Mouse (Mus musculus) ES-E14 (cell line): ENCODE results near the gene Bhlhe40. TPM values are rescaled to one million over a fixed set of nuclear protein-coding genes. Genes with fewer than 3 reads are reported as not detected.

ENCODE experiments used
- DNase-seq: peaks from one replicate; pipeline ENCODE4 v3.0.0-alpha.2; 2013; ENCODE audit warnings: low read depth, low spot score
- H3K27ac ChIP-seq: 2 replicates; pipeline ENCODE4 v1.5.1; 2012; ENCODE audit warnings: low read depth, mild to moderate bottlenecking, low read length, moderate library complexity, mixed read lengths; ENCODE audit not compliant: poor library complexity, insufficient read depth, severe bottlenecking
- H3K36me3 ChIP-seq: 2 replicates; pipeline ENCODE4 v1.6.1; 2012; ENCODE audit warnings: mild to moderate bottlenecking, low read length, moderate library complexity, mixed read lengths; ENCODE audit not compliant: control insufficient read depth, poor library complexity, insufficient read depth, severe bottlenecking
- H3K4me1 ChIP-seq, 2 experiments: fragments of 150-350 bp in 1 of 2; sonication (generic) in 1 of 2; 2 replicates each; pipeline ENCODE4 v1.6.1; 2012; ENCODE audit warnings: low read length in 2 of 2, mild to moderate bottlenecking in 1 of 2, mixed read lengths in 1 of 2; ENCODE audit not compliant: control insufficient read depth in 2 of 2, insufficient read depth in 2 of 2, poor library complexity in 1 of 2
- H3K4me3 ChIP-seq, 2 experiments: fragments of 150-350 bp in 1 of 2; sonication (generic) in 1 of 2; 2 replicates each; pipeline ENCODE4 v1.5.1; 2012; ENCODE audit warnings: low read length in 2 of 2, low read depth in 1 of 2, mild to moderate bottlenecking in 1 of 2, mixed read lengths in 1 of 2; ENCODE audit not compliant: insufficient read depth in 1 of 2, poor library complexity in 1 of 2, severe bottlenecking in 1 of 2
- H3K9ac ChIP-seq: 2 replicates; pipeline ENCODE4 v1.6.1; 2012; ENCODE audit warnings: low read depth, mild to moderate bottlenecking, low read length, mixed read lengths; ENCODE audit not compliant: poor library complexity, insufficient read depth, severe bottlenecking
- H3K9me3 ChIP-seq: fragments of 150-350 bp; sonication (generic); 2 replicates; pipeline ENCODE4 v1.6.1; 2012; ENCODE audit warnings: low read depth, mild to moderate bottlenecking, low read length; ENCODE audit not compliant: control insufficient read depth, insufficient read depth
- CHD2 ChIP-seq: IDR thresholded peaks from 2 replicates; pipeline ENCODE4 v1.6.1; 2014; ENCODE audit warnings: mild to moderate bottlenecking, low read depth, low read length, inconsistent platforms
- HCFC1 ChIP-seq: IDR thresholded peaks from 2 replicates; pipeline ENCODE4 v1.6.1; 2012; ENCODE audit warnings: low read length, inconsistent platforms, borderline replicate concordance; ENCODE audit not compliant: insufficient read depth
- MAFK ChIP-seq: IDR thresholded peaks from 2 replicates; pipeline ENCODE4 v1.6.1; 2014; ENCODE audit warnings: mild to moderate bottlenecking, low read depth, low read length, inconsistent platforms; ENCODE audit not compliant: insufficient read depth
- ZC3H11A ChIP-seq: IDR thresholded peaks from 2 replicates; pipeline ENCODE4 v1.6.1; 2012; ENCODE audit warnings: low read depth, mild to moderate bottlenecking, inconsistent platforms, low read length, borderline replicate concordance
- ZNF384 ChIP-seq: IDR thresholded peaks from 2 replicates; pipeline ENCODE4 v1.6.1; 2012; ENCODE audit warnings: low read depth, low read length, inconsistent platforms
- in situ Hi-C, 2 experiments: fragments of 600-800 bp; cut with MboI; formaldehyde crosslinking; loops; one replicate each; pipeline ENCODE4 v1.15.1; 2025; ENCODE audit warnings: low sequenced_read_pairs in 2 of 2, inconsistent platforms in 1 of 2; ENCODE audit not compliant: unreplicated experiment in 2 of 2
- total RNA-seq: library from RNA; depleted of rRNA; stranded (reverse); fragments of 300-350 nt; gene quantifications from 2 replicates; pipeline ENCODE4 v1.2.3, GENCODE M21; 2012

Bhlhe40 gene
- total RNA-seq, 1 experiment = 13.0 TPM

- Histone ChIP-seq H3K9ac (no peak overlapping the region), H3K9me3 (no peaks in the 10 kb centered on the region), H3K36me3 (no peaks in the 10 kb centered on the region), H3K27ac (no peak overlapping the region; the same call in 1 of the 2 replicates), H3K4me1 (peaks cover 0 to 9% of the 10 kb centered on the region in 2 experiments; a peak in 3 of 4 replicates), H3K4me3 (no peak overlapping the region)
- no peak for DNase-seq
- TF ChIP-seq HCFC1 (no peak), ZNF384 (no peak), MAFK (0 out of 2 replicates have a peak, but pooled peaks have one; percentile 25), CHD2 (no peak), ZC3H11A (no peak)
- in situ Hi-C loops = loop anchor here in 1 of 2 experiments (25.0 kb wide), 1 partner anchor 270 kb away; no protein-coding TSS in a partner anchor
Measured at GRCm38 (mm10) chr6:108706994-108707645, 46.7 kb downstream of the Bhlhe40 start.

GRCm38 (mm10) chr6:108709131-108709470 is 48.7 kb downstream of the Bhlhe40 start:
- H3K4me3 ChIP-seq = 0 out of 4 replicates have a peak overlapping the region, but pooled peaks of 1 of the 2 experiments have one; percentile 50
- H3K9ac ChIP-seq = no peak overlapping the region
- H3K9me3 ChIP-seq = no peaks in the 10 kb centered on the region
- no peak for TF ChIP-seq ZC3H11A
- no peak for TF ChIP-seq CHD2
- TF ChIP-seq HCFC1 = no peak; the same call in 1 of the 2 replicates
- TF ChIP-seq ZNF384 = no peak
- TF ChIP-seq MAFK = no peak
- H3K27ac ChIP-seq = peak overlapping the region; percentile 79
- no peak for DNase-seq
- H3K36me3 ChIP-seq = no peaks in the 10 kb centered on the region
- H3K4me1 ChIP-seq = peaks cover 0 to 7% of the 10 kb centered on the region in 2 experiments; a peak in 2 of 4 replicates
- in situ Hi-C loops = loop anchor here in 1 of 2 experiments (25.0 kb wide), 1 partner anchor 272 kb away; no protein-coding TSS in a partner anchor

- peak; percentile 95 for DNase-seq
- H3K4me1 ChIP-seq = peaks cover 0 to 7% of the 10 kb centered on the region in 2 experiments; a peak in 2 of 4 replicates
- peak overlapping the region; percentile 68 for H3K9ac ChIP-seq
- peak overlapping the region; percentile 39 to 50; a peak in 3 of 4 replicates for H3K4me3 ChIP-seq
- in situ Hi-C loops = loop anchor here in 1 of 2 experiments (25.0 kb wide), 1 partner anchor 272 kb away; no protein-coding TSS in a partner anchor
- no peaks in the 10 kb centered on the region for H3K36me3 ChIP-seq
- TF ChIP-seq HCFC1 = 0 out of 2 replicates have a peak, but pooled peaks have one; percentile 11
- no peak for TF ChIP-seq CHD2
- TF ChIP-seq MAFK = no peak
- TF ChIP-seq ZC3H11A = peak; percentile 62; the same call in 1 of the 2 replicates
- no peak for TF ChIP-seq ZNF384
- peak overlapping the region; percentile 79 for H3K27ac ChIP-seq
- H3K9me3 ChIP-seq = no peaks in the 10 kb centered on the region
Measured at GRCm38 (mm10) chr6:108709471-108710231, 49.2 kb downstream of the Bhlhe40 start.

GRCm38 (mm10) chr6:108710667-108711066 is 50.2 kb downstream of the Bhlhe40 start:
- no peak for TF ChIP-seq MAFK
- Histone ChIP-seq H3K4me1 (peaks cover 0 to 7% of the 10 kb centered on the region in 2 experiments; a peak in 2 of 4 replicates), H3K27ac (no peak overlapping the region), H3K4me3 (no peak overlapping the region), H3K9me3 (no peaks in the 10 kb centered on the region), H3K9ac (no peak overlapping the region), H3K36me3 (no peaks in the 10 kb centered on the region)
- no peak for DNase-seq
- in situ Hi-C loops = loop anchor here in 1 of 2 experiments (25.0 kb wide), 1 partner anchor 273 kb away; no protein-coding TSS in a partner anchor
